Mouse (Mus musculus) limb, embryonic 14.5 days (tissue): ENCODE results near the gene Cyth3. TPM values are rescaled to one million over a fixed set of nuclear protein-coding genes. Genes with fewer than 3 reads are reported as not detected.

Source experiments
- ATAC-seq: fragments of 200-750 bp; cut with Nextera tagmentation; 2 replicates; pipeline ENCODE4 v1.8.0; 2017; ENCODE audit warnings: low read depth, moderate number of reproducible peaks, moderate TSS enrichment; ENCODE audit not compliant: low FRiP score
- DNase-seq: peaks from one replicate; pipeline ENCODE4 v3.0.0-alpha.2; 2015; ENCODE audit warnings: low spot score
- H3K27ac ChIP-seq: fragments of 300-500 bp; sonication (generic); replicated peaks from 2 replicates; pipeline ENCODE4 v1.5.1; 2014; ENCODE audit warnings: low read depth, mild to moderate bottlenecking, low read length, moderate library complexity, mixed read lengths
- H3K27me3 ChIP-seq: fragments of 300-500 bp; sonication (generic); 2 replicates; pipeline ENCODE4 v1.6.1; 2014; ENCODE audit warnings: low read length, mixed read lengths; ENCODE audit not compliant: control insufficient read depth, insufficient read depth
- H3K36me3 ChIP-seq: fragments of 300-500 bp; sonication (generic); 2 replicates; pipeline ENCODE4 v1.6.1; 2014; ENCODE audit warnings: mild to moderate bottlenecking, low read length, moderate library complexity, mixed read lengths; ENCODE audit not compliant: control insufficient read depth, insufficient read depth
- H3K4me1 ChIP-seq: fragments of 300-500 bp; sonication (generic); 2 replicates; pipeline ENCODE4 v1.6.1; 2014; ENCODE audit warnings: antibody characterized with exemption, low read length, mixed read lengths; ENCODE audit not compliant: control insufficient read depth, insufficient read depth
- H3K4me2 ChIP-seq: fragments of 300-500 bp; sonication (generic); replicated peaks from 2 replicates; pipeline ENCODE4 v1.6.1; 2014; ENCODE audit warnings: low read depth, mild to moderate bottlenecking, low read length, moderate library complexity; ENCODE audit not compliant: severe bottlenecking
- H3K4me3 ChIP-seq: fragments of 300-500 bp; sonication (generic); replicated peaks from 2 replicates; pipeline ENCODE4 v1.5.1; 2014; ENCODE audit warnings: low read length
- H3K9ac ChIP-seq: fragments of 300-500 bp; sonication (generic); 2 replicates; pipeline ENCODE4 v1.6.1; 2014; ENCODE audit warnings: mild to moderate bottlenecking, low read depth, low read length, moderate library complexity; ENCODE audit not compliant: severe bottlenecking
- H3K9me3 ChIP-seq: fragments of 300-500 bp; sonication (generic); 2 replicates; pipeline ENCODE4 v1.6.1; 2016; ENCODE audit warnings: low read length; ENCODE audit not compliant: control insufficient read depth
- POLR2A ChIP-seq: fragments of 200-500 bp; IDR thresholded peaks from 2 replicates; pipeline ENCODE4 v1.8.0; 2012; ENCODE audit warnings: inconsistent platforms, mild to moderate bottlenecking, moderate library complexity, borderline replicate concordance; ENCODE audit not compliant: insufficient read depth, insufficient read length; ENCODE audit errors: extremely low read depth
- WGBS: fragments of 180-500 bp; shearing (Covaris S2); extraction: QIAGEN DNeasy Blood & Tissue Kit; methylation state at CpG from one replicate; pipeline ENCODE4 v1.1.7; 2014; 5-methylcytosine and 5-hydroxymethylcytosine counted together
- polyA plus RNA-seq, 2 experiments: library from polyadenylated mRNA; depleted of rRNA in 1 of 2; stranded (reverse) in 1 of 2; unstranded in 1 of 2; fragments of >200 nt; fragmentation: Nextera tagmentation in 1 of 2; extraction: Ambion mirVana in 1 of 2; gene quantifications; 2 replicates each; pipeline versions ENCODE4 v1.2.1 to v1.2.3; 2012 to 2014

The Cyth3 gene
- polyA plus RNA-seq, 2 experiments: 50.6 to 60.5 TPM

GRCm38 (mm10) chr5:143627507-143627906 lies 5.3 kb downstream of the Cyth3 start:
- TF ChIP-seq POLR2A: no peak
- ATAC-seq (no peak), DNase-seq (no peak)
- H3K9me3 ChIP-seq: no peaks in the 10 kb centered on the region
- H3K27me3 ChIP-seq: no peaks in the 10 kb centered on the region
- no peak overlapping the region for H3K4me2 ChIP-seq
- H3K36me3 ChIP-seq: no peaks in the 10 kb centered on the region
- no peak overlapping the region for H3K27ac ChIP-seq
- H3K4me3 ChIP-seq: no peak overlapping the region
- no peak overlapping the region for H3K9ac ChIP-seq
- 96% methylated on average over 6 of the region's 6 CpGs for WGBS
- peaks cover 34% of the 10 kb centered on the region for H3K4me1 ChIP-seq

- WGBS: 93% methylated on average over 1 of the region's 1 CpGs
- no peak for TF ChIP-seq POLR2A
- ATAC-seq: no peak
- Histone ChIP-seq H3K4me2 (no peak overlapping the region), H3K4me1 (peaks cover 39% of the 10 kb centered on the region), H3K27ac (no peak overlapping the region), H3K36me3 (no peaks in the 10 kb centered on the region), H3K9me3 (no peaks in the 10 kb centered on the region), H3K4me3 (no peak overlapping the region), H3K27me3 (no peaks in the 10 kb centered on the region), H3K9ac (no peak overlapping the region)
- no peak for DNase-seq
These were observed 5.7 kb downstream of the Cyth3 start for GRCm38 (mm10) chr5:143627926-143628325.

- Histone ChIP-seq H3K4me1 (peaks cover 45% of the 10 kb centered on the region), H3K9ac (no peak overlapping the region), H3K4me2 (no peak overlapping the region), H3K4me3 (no peak overlapping the region), H3K27ac (no peak overlapping the region), H3K27me3 (no peaks in the 10 kb centered on the region), H3K36me3 (no peaks in the 10 kb centered on the region), H3K9me3 (no peaks in the 10 kb centered on the region)
- no peak for ATAC-seq
- no peak for DNase-seq
- WGBS: 85% methylated on average over 8 of the region's 8 CpGs
- no peak for TF ChIP-seq POLR2A
These were observed 7.4 kb downstream of the Cyth3 start for GRCm38 (mm10) chr5:143629686-143630085.

GRCm38 (mm10) chr5:143630214-143630613 lies 8.0 kb downstream of the Cyth3 start:
- DNase-seq (no peak), ATAC-seq (no peak)
- Histone ChIP-seq H3K4me3 (no peak overlapping the region), H3K27ac (no peak overlapping the region), H3K4me2 (no peak overlapping the region), H3K27me3 (no peaks in the 10 kb centered on the region), H3K4me1 (peaks cover 46% of the 10 kb centered on the region), H3K9me3 (no peaks in the 10 kb centered on the region), H3K36me3 (no peaks in the 10 kb centered on the region), H3K9ac (no peak overlapping the region)
- no peak for TF ChIP-seq POLR2A
- WGBS: 98% methylated on average over 3 of the region's 3 CpGs

GRCm38 (mm10) chr5:143630738-143631137 lies 8.5 kb downstream of the Cyth3 start:
- Histone ChIP-seq H3K27ac (no peak overlapping the region), H3K4me1 (peaks cover 46% of the 10 kb centered on the region), H3K9ac (no peak overlapping the region), H3K4me3 (no peak overlapping the region), H3K4me2 (no peak overlapping the region), H3K36me3 (no peaks in the 10 kb centered on the region), H3K27me3 (no peaks in the 10 kb centered on the region), H3K9me3 (no peaks in the 10 kb centered on the region)
- 86% methylated on average over 8 of the region's 8 CpGs for WGBS
- ATAC-seq (no peak), DNase-seq (no peak)
- no peak for TF ChIP-seq POLR2A

- peaks cover 46% of the 10 kb centered on the region for H3K4me1 ChIP-seq
- no peaks in the 10 kb centered on the region for H3K27me3 ChIP-seq
- H3K9me3 ChIP-seq: no peaks in the 10 kb centered on the region
- H3K4me3 ChIP-seq: no peak overlapping the region
- no peak overlapping the region for H3K4me2 ChIP-seq
- ATAC-seq: no peak
- no peak overlapping the region for H3K9ac ChIP-seq
- DNase-seq: no peak
- no peak overlapping the region for H3K27ac ChIP-seq
- no peak for TF ChIP-seq POLR2A
- 63% methylated on average over 8 of the region's 8 CpGs for WGBS
- no peaks in the 10 kb centered on the region for H3K36me3 ChIP-seq
These were observed 9.3 kb downstream of the Cyth3 start for GRCm38 (mm10) chr5:143631559-143631958.
